Mouse (Mus musculus) lung, adult 2 months (tissue): ENCODE results near the gene Kcna10.

Source experiments
- CTCF ChIP-seq: fragments of 200-500 bp; IDR thresholded peaks from 2 replicates; pipeline ENCODE4 v1.5.1; 2011; ENCODE audit warnings: mild to moderate bottlenecking, low read length, control low read depth; ENCODE audit not compliant: insufficient read depth
- POLR2A ChIP-seq: fragments of 200-500 bp; IDR thresholded peaks from 2 replicates; pipeline ENCODE4 v1.6.1; 2011; ENCODE audit warnings: low read depth, mild to moderate bottlenecking, control low read depth, low read length, borderline replicate concordance; ENCODE audit errors: extremely low read depth

- TF ChIP-seq POLR2A (no peak), CTCF (no peak)
Observed at GRCm38 (mm10) chr3:107230527-107230926, 47.7 kb downstream of the Kcna10 start, which contains the start of gene A630076J17Rik.
